Mouse (Mus musculus) urinary bladder, postnatal 4 days (tissue): Measurements from ENCODE around the gene S100a4.

ENCODE experiments used
- DNase-seq, 2 experiments: peaks; one replicate each; pipeline ENCODE4 v3.0.0; 2021 to 2022; ENCODE audit warnings: low spot score in 2 of 2

Gene S100a4

GRCm38 (mm10) chr3:90625496-90625895 is 21.9 kb downstream of the S100a4 start:
- DNase-seq: no peak

DNA sequence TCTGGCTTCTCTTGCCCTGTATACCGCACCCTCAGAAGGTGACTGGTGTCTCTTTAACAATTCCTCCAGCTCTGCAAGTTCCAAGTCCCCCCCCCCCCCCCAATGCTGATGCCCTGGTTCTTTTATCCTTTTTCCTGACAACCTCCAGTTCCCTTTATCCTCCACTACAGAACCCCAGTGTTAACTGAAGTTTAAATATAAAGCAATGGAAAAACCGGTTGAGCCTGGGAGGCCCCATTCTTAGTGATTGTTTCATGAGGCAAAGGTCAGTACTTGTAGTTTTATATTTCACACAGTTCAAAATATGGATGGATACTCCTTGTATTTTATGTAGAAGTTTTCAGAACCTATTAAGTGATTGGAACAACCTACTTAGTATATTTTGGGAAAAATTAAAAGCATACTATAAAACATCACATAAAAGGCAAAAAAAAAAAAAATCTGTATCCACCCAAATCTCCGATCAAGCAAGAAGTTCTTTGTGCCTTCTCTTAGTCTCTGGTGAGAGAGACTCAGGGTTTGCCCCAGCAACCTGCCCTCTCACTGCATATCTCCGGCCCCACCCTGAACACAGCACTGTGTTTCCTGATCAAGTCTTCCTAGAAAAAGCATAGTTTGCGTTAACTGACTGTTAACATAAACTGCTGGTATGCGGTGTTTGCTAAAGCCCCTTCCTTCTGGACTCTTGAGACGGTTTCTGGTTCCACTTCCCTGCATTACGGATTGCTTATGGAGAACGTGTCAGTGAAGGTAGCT is 22.9 kb downstream of the S100a4 start:
- no peak for DNase-seq

DNA sequence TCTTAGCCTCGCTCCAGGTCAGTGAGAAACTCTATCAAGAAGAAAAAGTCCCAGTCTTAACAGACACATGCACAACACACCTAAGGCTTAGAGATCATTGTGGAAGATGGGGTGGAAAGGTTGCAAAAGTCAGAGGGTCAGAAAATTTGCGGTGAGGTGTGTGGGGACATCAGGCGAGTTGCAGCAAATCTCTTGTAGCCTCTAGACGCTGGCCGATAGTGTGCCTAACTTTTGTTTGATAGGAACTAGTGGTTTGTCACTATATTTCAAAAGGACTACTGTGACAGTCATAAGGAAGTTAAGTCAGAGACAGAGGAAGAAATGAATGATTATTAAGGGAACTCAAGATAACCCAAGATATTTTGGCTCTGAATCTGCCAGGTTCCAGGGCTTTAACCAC is 23.8 kb downstream of the S100a4 start:
- no peak for DNase-seq

DNA sequence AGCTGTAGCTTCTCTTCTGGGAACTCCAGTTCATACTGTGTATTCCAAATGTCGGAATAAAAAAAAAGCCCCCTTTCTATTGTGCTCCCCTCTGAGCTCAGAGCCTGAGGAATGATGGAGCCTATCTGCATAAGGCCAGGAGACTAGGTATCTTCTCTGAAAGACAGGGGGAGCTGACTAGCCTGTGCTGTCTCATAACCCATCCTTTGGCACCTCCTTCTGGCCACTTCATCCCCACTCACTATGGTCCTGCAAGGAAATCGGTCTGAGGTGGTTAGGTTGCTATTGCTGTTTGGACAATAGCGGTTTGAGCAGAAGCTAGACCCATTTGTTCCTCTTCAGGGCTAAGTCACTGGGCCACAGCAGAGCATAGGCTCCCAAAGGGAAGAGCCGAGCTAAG is 24.2 kb downstream of the S100a4 start:
- no peak for DNase-seq

GRCm38 (mm10) chr3:90629298-90629697 is 25.7 kb downstream of the S100a4 start:
- DNase-seq: no peak

GRCm38 (mm10) chr3:90631984-90632383 is 28.4 kb downstream of the S100a4 start:
- no peak for DNase-seq

DNA sequence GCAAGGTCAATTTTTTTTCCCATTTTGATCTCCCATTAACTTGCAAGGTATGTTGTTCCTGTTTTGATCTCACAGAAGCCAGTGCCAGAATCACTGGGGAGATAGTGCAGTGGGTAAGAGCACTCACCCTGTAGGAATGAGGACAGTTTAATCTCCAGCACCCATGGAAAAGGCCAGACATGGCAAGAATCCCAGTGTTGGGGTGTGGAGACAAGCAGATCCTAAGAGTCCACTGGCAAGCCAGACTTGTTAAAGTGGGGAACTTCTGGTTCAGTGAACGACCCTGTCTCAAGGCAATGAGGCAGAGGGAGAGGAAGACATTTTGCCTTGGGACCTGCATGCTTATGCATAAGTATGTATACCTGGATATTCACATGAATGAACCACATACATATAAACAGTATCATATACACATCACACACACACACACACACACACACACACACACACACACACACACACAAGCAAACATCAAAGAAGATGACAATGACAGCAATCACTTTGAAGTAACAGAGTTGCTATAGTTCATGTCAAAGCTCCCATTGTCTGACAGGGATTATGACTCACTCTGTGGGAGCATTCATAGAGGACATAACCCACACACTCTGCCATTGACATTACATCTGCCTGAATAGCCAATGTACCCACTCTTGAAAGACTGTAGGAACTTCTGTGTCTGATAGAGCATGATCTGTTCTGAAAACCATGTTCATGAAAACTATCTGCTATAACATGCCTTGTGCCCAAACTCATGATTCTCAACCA is 35.1 kb downstream of the S100a4 start:
- no peak for DNase-seq

DNA sequence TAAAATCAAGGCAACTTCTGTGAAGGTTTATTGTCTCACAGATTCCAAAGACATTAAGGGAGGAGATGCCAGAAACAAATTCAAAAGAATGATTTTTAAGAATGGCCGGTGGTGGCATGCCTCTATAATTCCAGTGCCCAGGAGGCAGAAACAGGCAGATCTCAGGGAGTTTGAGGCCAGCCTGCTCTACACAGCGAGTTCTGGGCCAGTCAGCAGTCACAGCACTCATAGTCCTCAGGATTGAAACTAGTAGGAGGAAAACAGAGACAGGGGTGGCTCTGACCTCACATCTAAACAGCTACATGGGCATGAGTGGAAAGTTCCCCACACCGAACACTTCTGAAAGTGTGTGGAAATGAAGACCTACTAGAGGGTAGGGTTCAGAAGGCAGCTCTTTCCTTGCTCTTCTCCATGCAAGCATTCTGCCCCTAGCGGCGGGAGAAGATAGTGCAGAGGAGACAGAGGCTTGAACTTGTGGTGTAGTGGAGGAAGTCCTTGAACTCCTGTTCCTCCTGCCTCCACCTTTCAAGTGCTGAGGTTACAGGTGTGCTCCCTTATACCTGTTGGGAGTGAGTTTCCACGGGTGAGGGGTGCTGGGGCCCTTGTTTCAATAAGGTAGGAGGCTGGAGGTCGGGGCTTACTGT is 36.1 kb downstream of the S100a4 start:
- DNase-seq: no peak

DNA sequence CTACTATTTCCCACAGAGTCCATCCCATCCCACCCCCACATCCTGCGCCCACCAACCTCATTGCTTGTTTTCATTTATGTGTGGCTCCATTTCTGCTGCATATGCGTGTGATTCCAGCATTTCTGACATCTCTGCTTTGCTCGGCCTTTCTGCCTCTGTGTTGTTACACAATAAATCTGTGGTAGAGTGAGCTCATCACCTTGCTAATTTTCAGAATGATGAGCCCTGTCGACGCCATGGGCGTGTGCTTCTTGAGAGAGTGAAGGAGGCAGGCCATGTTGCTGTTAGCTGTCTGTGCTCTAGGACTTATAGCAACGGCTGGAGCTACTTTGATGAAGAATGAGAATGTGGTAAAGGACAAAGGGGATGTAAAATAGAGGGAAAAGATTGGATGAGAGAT is 37.4 kb downstream of the S100a4 start:
- no peak for DNase-seq

GRCm38 (mm10) chr3:90644220-90644619 is 40.6 kb downstream of the S100a4 start:
- DNase-seq: peak in 1 of 2 experiments; percentile 67

DNA sequence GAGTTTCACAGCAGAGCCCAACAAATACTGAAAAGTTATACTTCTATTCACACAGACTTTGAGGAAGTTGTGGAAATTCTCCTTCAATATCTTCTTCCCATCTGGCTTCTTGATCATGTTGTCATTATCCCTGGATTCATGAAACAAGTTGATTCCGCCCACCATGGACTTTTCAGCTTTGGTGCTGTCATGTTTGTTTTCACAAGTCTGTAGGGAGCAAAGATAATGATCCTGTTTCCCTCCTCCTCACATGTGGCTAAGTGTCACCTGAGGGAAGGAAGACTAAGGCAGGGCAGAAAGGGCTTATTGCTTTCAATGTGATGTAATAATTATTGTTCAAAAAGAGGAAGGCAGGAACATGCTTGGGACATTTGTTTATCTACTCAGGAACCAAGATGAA is 43.7 kb downstream of the S100a4 start:
- DNase-seq: no peak

DNA sequence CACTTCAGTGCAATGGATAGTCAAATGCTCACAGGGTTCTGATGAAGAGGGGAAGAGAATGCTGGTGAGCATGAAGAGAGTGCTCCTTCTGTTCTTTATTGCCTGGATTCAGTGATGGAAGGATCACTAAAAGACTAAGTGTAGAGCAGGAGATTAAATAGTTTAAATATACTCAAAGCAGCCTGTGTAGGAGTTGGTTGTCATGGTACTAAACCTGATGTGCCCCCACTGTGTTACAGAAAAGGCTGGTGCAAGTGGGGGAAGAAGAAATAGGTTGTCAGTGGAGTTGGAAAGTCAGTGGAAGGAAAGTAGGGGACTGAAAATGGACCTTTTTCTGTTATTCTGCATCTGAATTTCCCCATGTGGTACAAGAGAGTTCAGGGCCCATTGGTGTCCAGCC is 45.4 kb downstream of the S100a4 start:
- DNase-seq: no peak

- DNase-seq: no peak
Observed at GRCm38 (mm10) chr3:90649832-90650231, 46.3 kb downstream of the S100a4 start.

DNA sequence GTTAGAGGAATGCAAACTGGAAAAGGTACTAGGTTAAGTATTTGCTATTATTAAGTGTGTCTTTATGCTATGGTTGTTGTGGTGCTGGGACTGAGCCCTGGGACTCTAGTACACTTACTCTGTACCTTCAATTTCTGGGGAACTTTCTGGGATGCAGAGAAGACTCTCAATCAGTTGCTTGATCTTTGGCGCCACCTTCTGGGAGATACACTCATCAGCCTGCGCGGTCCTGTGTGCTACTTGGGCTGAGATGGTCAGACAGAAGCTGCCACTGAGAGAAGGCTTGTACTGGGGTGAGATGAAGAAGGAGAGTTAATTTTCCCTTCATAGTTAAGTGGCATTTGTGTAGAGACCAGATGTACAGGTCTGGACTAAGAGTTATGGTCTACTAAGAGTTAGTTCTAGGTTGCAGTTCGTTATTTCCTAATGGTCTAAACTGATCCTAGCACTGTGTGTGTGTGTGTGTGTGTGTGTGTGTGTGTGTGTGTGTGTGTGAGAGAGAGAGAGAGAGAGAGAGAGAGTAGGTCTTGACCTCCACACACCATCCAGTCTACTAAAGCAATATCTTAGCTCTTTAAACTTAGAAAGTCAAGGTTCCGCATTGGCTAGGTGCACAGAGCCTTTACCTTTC is 49.4 kb downstream of the S100a4 start:
- peak; percentile 47 to 77 for DNase-seq

- no peak for DNase-seq
Observed at GRCm38 (mm10) chr3:90653717-90654116, 50.1 kb downstream of the S100a4 start, which contains the start of gene S100a7a. TSS of gene S100a7a (plus strand) at chr3:90654017.
